Mouse (Mus musculus) intestine, embryonic 14.5 days (tissue): ENCODE data around the gene Hcn2. TPM values are rescaled to one million over a fixed set of nuclear protein-coding genes. Genes with fewer than 3 reads are reported as not detected.
A peak's percentile ranks its signal among the peaks of the same experiment; 100 is the strongest.

Source experiments
- ATAC-seq: fragments of 200-750 bp; cut with Nextera tagmentation; replicated peaks from 2 replicates; pipeline ENCODE4 v1.8.0; 2017; ENCODE audit warnings: low read depth, moderate number of reproducible peaks, moderate TSS enrichment, moderate library complexity; ENCODE audit not compliant: low FRiP score, low TSS enrichment
- DNase-seq: peaks from one replicate; pipeline ENCODE4 v3.0.0-alpha.2; 2018; ENCODE audit warnings: low spot score
- H3K27ac ChIP-seq: fragments of 300-500 bp; sonication (generic); 2 replicates; pipeline ENCODE4 v1.5.1; 2014; ENCODE audit warnings: low read depth, mild to moderate bottlenecking, control low read depth
- H3K27me3 ChIP-seq: fragments of 300-500 bp; sonication (generic); replicated peaks from 2 replicates; pipeline ENCODE4 v1.6.1; 2014; ENCODE audit warnings: low read length, control low read depth; ENCODE audit not compliant: control insufficient read depth, insufficient read depth
- H3K36me3 ChIP-seq: fragments of 300-500 bp; sonication (generic); 2 replicates; pipeline ENCODE4 v1.6.1; 2014; ENCODE audit warnings: low read length, control low read depth; ENCODE audit not compliant: control insufficient read depth, insufficient read depth
- H3K4me1 ChIP-seq: fragments of 300-500 bp; sonication (generic); replicated peaks from 2 replicates; pipeline ENCODE4 v1.6.1; 2014; ENCODE audit warnings: low read length, control low read depth, mixed read lengths; ENCODE audit not compliant: control insufficient read depth, insufficient read depth
- H3K4me2 ChIP-seq: fragments of 300-500 bp; sonication (generic); 2 replicates; pipeline ENCODE4 v1.6.1; 2014; ENCODE audit warnings: low read length
- H3K4me3 ChIP-seq: fragments of 300-500 bp; sonication (generic); 2 replicates; pipeline ENCODE4 v1.5.1; 2014; ENCODE audit warnings: low read depth, low read length, control low read depth, mixed read lengths
- H3K9ac ChIP-seq: fragments of 300-500 bp; sonication (generic); 2 replicates; pipeline ENCODE4 v1.6.1; 2014; ENCODE audit warnings: mild to moderate bottlenecking, low read length
- H3K9me3 ChIP-seq: fragments of 300-500 bp; sonication (generic); 2 replicates; pipeline ENCODE4 v1.6.1; 2016; ENCODE audit warnings: low read length, control low read depth; ENCODE audit not compliant: control insufficient read depth
- WGBS: fragments of 180-500 bp; shearing (Covaris S2); extraction: QIAGEN DNeasy Blood & Tissue Kit; methylation state at CpG from one replicate; pipeline ENCODE4 v1.1.7; 2014; 5-methylcytosine and 5-hydroxymethylcytosine counted together
- polyA plus RNA-seq: library from polyadenylated mRNA; unstranded; fragments of >200 nt; fragmentation: Nextera tagmentation; extraction: Ambion mirVana; gene quantifications from 2 replicates; pipeline ENCODE4 v1.2.1, GENCODE M21; 2014

The Hcn2 gene
- polyA plus RNA-seq, 1 experiment from 2014 or later, result 0.09 TPM

DNA sequence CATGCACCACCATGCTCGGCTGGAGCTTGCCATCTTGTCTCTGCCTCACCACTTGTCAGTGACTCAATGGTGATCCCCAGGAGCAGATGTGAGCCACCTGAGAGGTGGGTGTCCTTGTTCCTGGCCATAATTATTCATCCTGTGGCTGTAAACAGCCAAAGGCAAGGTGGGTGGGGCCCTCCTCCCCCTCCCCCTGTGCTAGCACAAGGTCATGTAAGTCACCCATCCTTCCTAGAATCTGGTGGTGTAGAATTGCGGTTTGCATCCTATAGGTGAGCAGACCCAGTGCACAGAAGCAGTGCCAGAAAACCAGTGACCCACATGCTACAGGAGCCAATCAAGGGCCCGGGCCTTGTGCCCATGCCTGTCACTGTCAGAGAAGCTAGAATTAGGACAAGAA lies 43.4 kb upstream of the Hcn2 start:
- Histone ChIP-seq H3K4me3 (no peak overlapping the region), H3K27me3 (no peaks in the 10 kb centered on the region), H3K36me3 (peaks cover 5% of the 10 kb centered on the region), H3K4me2 (no peak overlapping the region), H3K9ac (no peak overlapping the region), H3K9me3 (no peaks in the 10 kb centered on the region), H3K27ac (no peak overlapping the region), H3K4me1 (peaks cover 11% of the 10 kb centered on the region)
- WGBS, result 95% methylated on average over 3 of the region's 3 CpGs
- DNase-seq (no peak), ATAC-seq (no peak)

DNA sequence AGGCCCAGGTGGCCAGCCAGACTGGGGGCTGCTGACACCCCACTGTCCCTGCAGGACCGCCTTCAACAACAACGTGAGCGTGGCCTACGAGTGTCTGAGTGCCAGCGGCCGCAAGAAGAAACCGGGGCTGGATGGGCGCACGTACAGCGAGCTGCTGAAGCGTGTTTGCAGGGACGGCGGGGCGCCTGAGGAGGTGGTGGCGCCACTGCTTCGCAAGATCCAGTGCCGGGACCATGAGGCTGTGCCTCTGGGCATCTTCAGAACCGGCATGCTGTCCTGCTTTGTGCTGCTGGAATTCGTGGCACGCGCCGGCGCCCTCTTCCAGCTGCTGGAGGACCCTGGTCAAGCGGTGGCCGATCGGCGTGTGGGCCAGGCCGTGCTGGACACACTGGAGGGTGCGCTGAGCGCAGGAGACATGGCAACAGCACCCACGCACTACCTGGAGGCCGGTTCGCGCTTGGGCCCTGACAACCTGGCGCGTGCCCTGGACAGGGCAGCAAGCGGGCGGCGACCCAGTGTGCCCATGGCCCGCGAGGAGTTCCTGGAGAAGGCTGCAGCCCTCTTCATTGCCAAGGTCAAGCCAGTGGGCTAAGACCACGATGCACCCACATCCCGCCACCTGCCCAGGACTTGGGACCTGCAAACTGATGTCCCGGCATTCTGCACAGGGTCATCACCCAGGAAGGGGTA lies 40.9 kb upstream of the Hcn2 start:
- no peak for ATAC-seq
- WGBS, result 53% methylated on average over 44 of the region's 44 CpGs
- H3K27me3 ChIP-seq, result no peaks in the 10 kb centered on the region
- H3K4me1 ChIP-seq, result peaks cover 7% of the 10 kb centered on the region
- H3K36me3 ChIP-seq, result peaks cover 5% of the 10 kb centered on the region
- no peak overlapping the region for H3K4me2 ChIP-seq
- no peak overlapping the region for H3K27ac ChIP-seq
- H3K4me3 ChIP-seq, result no peak overlapping the region
- DNase-seq, result no peak
- H3K9ac ChIP-seq, result no peak overlapping the region
- no peaks in the 10 kb centered on the region for H3K9me3 ChIP-seq

DNA sequence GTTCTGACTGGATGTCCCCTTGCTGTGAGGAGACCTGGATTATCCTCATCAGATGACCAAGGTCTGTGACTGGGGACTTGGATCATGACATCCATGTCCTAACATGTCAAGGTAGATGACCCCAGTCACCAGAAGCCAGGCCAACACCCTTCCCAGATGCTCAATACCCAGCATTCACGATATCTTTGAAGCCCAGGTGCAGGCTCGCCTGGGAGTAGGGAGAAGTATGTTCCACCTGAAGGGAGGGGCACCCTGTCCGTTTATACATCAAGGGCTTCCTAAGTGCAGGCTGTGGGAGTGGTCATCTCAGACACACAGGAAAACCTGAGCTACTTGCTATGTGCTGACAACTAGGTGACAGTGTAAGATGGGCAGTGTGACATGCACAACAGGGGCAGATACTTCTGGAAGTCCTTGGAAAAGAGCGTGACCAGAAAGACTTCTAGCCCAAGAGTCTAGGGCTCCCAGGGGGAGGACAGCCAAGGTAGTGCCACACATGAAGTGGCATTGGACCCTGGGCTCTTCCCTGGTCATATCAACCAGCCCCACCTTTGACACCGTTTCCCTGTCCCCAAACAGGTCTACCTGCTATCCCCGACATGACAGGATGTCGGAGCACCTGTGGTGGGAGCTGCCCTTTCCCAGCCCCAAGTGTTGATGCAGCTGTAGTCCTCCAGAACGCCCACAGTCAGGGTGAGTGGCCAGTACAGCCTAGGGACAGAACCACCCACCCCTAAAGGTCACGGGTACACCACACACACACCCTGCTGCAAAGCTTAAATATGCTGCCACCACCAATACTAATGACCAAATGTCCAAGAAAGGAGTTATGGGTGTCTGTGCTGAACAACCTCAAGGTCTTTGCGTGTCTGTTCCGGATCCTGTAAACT lies 35.6 kb upstream of the Hcn2 start:
- Histone ChIP-seq H3K4me3 (peak overlapping the region; percentile 80), H3K4me2 (peak overlapping the region; percentile 58), H3K36me3 (peaks cover 17% of the 10 kb centered on the region), H3K9ac (peak overlapping the region; percentile 14; the same call in 1 of the 2 replicates), H3K27ac (peak overlapping the region; percentile 55), H3K4me1 (peaks cover 15% of the 10 kb centered on the region), H3K27me3 (no peaks in the 10 kb centered on the region), H3K9me3 (no peaks in the 10 kb centered on the region)
- DNase-seq (no peak), ATAC-seq (peak; percentile 20; the same call in 1 of the 2 replicates)
- WGBS, result 25% methylated on average over 11 of the region's 11 CpGs

DNA sequence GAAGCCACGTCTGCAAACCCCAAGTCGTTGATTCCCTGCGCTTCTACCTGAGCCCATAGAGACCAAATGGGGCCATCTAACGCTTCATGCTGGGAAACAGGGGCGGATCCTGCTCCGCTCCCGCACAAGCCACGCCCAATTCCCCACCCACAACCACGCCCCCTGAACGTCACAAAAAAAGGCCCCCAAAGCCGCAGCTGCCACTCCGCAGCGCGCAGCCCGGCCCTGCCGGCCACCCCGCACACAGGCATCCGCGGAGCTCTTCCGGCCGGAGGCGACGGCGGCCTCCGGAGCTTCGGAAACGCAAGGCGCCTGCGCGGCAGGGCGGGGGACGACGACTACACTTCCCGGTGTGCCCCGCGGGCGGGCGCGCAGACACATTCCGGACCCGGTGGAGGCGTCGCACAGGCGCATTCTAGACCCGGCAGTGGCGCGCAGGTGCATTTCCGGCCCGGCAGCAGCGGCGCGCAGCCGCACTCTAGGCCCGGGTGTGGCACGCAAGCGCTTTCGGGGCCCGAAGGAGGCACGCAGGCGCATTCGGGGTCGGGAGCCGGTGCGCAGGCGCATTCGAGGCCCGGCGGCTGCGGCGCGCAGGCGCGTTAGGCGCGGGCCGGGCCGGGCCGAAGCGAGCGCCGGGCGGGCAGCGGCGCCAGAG lies 34.7 kb upstream of the Hcn2 start, which contains the start of gene Cdc34:
Cdc34 (plus strand) TSS at position 605 of the 655 bp plus-strand sequence.
- DNase-seq (peak; percentile 99), ATAC-seq (peak; percentile 90)
- peak within 1 kb of the TSS; percentile 80 for H3K4me3 ChIP-seq
- peak within 1 kb of the TSS; percentile 74 for H3K4me2 ChIP-seq
- peak within 1 kb of the TSS; percentile 55 for H3K27ac ChIP-seq
- no peaks in the 10 kb centered on the region for H3K9me3 ChIP-seq
- under 1% methylated on average over 79 of the region's 84 CpGs for WGBS
- H3K36me3 ChIP-seq, result peaks cover 25% of the 10 kb centered on the region
- H3K27me3 ChIP-seq, result no peaks in the 10 kb centered on the region
- H3K4me1 ChIP-seq, result peaks cover 15% of the 10 kb centered on the region
- peak within 1 kb of the TSS; percentile 75 for H3K9ac ChIP-seq

DNA sequence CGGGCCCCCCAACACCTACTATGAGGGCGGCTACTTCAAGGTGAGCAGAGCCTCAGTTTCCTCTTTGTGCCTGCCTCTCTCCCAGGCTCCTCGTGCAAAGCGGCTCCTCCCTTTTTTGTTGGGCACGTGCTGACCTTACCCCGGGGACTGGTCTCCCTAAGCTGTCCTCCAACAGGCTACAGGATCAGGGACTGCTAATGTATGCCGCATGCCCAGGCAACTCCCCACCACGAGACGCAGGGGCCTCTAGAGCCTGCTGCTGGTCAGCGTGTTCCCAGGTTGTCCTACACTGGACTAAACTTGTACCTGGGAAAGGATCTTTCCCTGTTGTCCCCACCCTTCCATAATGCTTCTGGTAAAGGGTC lies 33.9 kb upstream of the Hcn2 start:
- H3K9ac ChIP-seq, result peak overlapping the region; percentile 75
- ATAC-seq (peak; percentile 5), DNase-seq (no peak)
- peak overlapping the region; percentile 74 for H3K4me2 ChIP-seq
- H3K27ac ChIP-seq, result peak overlapping the region; percentile 55
- WGBS, result 0% methylated on average over 10 of the region's 10 CpGs
- peaks cover 33% of the 10 kb centered on the region for H3K36me3 ChIP-seq
- H3K27me3 ChIP-seq, result no peaks in the 10 kb centered on the region
- H3K4me1 ChIP-seq, result peaks cover 15% of the 10 kb centered on the region
- no peaks in the 10 kb centered on the region for H3K9me3 ChIP-seq
- peak overlapping the region; percentile 80 for H3K4me3 ChIP-seq

DNA sequence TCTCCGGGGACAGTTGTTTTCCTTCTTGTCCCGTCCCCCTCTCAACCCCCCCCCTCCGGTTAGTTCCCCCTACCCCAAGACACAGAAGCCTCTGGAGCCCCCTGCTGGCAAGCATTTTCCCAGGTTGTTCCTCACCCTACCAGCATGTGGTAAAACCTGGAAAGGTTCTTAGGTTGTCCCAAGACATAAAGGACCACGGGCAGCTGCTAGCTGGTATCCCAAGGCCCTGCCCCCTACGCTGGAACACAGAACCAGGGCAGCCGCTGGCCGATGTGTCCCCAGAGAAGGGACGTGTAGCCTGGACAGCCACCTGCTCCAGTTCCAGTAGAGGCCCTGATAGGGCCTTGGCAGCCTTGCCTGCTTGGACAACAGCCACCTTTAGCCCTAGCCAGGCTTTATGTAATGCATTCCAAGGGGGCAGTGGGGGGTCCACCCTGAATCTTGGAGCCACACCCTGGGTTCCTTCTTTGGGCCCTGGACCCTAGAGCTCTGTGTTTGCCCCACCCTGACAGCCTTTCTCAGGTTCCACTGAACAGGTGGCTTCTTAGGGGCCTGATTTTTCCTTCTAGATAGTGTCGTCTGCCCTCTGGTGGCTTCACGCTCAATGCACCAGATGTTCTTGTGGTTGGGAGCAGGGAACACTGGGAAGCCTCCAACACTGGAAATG lies 33.4 kb upstream of the Hcn2 start:
- Histone ChIP-seq H3K36me3 (peaks cover 39% of the 10 kb centered on the region), H3K4me3 (peak overlapping the region; percentile 80), H3K9ac (peak overlapping the region; percentile 75), H3K27me3 (no peaks in the 10 kb centered on the region), H3K4me2 (peak overlapping the region; percentile 74), H3K9me3 (no peaks in the 10 kb centered on the region), H3K27ac (peak overlapping the region; percentile 55), H3K4me1 (peaks cover 15% of the 10 kb centered on the region)
- ATAC-seq, result no peak
- WGBS, result 6% methylated on average over 10 of the region's 10 CpGs
- DNase-seq, result peak; percentile 88

DNA sequence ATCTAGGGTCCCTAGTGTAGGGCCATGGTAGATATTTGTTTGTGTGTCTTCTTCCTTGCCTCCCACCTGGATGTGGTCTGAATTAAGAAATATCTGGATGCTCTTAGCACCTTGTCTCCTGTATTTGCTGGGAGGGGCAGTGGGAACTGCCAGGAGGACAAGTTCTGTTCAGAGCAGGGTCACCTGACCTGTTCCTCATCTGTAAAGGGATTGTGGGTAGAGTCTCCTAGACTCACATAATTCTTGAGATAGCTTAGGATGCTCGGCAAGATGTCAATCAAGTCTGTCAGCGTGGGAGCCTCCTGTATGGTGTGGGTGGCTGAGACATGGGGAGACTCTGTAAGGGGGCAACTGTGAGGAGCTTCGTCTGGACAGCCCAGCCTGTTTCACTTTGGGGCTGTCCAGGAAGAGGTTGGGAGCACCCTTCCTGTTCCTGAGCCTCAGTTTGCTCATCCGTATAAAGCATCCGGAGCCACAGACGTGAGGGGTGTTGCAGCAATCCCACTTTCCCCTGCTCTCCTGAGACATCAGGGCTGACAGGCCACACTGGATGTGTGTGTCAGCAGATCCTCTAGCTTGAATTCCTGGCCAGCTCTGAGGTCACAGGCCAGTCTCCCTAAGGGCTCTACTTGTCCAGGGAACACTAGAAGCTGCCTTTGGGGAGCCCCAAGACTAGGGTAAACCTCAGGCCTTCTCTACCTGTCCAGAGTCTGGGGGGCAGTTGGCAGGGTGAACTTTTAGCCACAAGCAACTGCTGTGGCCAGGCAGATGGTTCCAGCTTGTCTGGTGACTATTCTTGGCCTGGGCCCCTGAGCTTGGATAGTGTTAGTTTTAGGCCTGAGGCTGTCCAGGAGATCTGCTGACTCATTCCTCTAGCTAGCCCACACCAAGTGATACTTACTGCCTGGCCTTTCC lies 32.5 kb upstream of the Hcn2 start:
- DNase-seq (no peak), ATAC-seq (no peak)
- Histone ChIP-seq H3K27me3 (no peaks in the 10 kb centered on the region), H3K27ac (no peak overlapping the region), H3K4me1 (peaks cover 15% of the 10 kb centered on the region), H3K9me3 (no peaks in the 10 kb centered on the region), H3K9ac (peak overlapping the region; percentile 75), H3K4me3 (peak overlapping the region; percentile 80), H3K36me3 (peaks cover 48% of the 10 kb centered on the region), H3K4me2 (peak overlapping the region; percentile 74)
- WGBS, result 81% methylated on average over 6 of the region's 6 CpGs
